Mouse (Mus musculus) fibroblast of lung, adult 2 months (primary cell): ENCODE data around the gene Pitpnb.

Experiments used
- DNase-seq: peaks from one replicate; pipeline ENCODE4 v3.0.0-alpha.2; 2011; ENCODE audit warnings: low read depth

Gene Pitpnb

GRCm38 (mm10) chr5:111344721-111345400 is 14.3 kb downstream of the Pitpnb start:
- DNase-seq = no peak

- DNase-seq = no peak
Observed at GRCm38 (mm10) chr5:111356811-111357617, 26.5 kb downstream of the Pitpnb start.

DNA sequence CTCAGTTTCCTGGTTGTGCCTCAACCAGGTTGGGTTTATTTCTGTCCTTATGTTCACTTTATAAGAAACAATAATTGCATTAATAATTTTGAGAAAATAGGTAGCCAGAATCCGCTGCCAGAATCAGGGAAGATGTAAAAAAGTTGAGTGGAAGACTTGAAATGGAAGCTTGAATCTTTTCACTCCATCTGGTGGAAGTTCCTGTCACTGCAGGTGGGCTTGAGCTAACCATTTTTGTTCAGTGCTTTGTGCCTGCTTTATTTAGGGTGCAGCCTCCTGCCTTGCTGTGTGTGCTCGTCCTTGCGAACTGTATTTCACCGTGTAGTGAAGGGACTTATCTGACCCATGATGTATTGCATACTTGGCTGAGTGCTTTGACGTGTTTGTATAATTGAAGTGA is 30.0 kb downstream of the Pitpnb start:
- no peak for DNase-seq

- no peak for DNase-seq
Observed at GRCm38 (mm10) chr5:111361058-111361457, 30.5 kb downstream of the Pitpnb start.

GRCm38 (mm10) chr5:111361846-111362245 is 31.3 kb downstream of the Pitpnb start:
- no peak for DNase-seq

DNA sequence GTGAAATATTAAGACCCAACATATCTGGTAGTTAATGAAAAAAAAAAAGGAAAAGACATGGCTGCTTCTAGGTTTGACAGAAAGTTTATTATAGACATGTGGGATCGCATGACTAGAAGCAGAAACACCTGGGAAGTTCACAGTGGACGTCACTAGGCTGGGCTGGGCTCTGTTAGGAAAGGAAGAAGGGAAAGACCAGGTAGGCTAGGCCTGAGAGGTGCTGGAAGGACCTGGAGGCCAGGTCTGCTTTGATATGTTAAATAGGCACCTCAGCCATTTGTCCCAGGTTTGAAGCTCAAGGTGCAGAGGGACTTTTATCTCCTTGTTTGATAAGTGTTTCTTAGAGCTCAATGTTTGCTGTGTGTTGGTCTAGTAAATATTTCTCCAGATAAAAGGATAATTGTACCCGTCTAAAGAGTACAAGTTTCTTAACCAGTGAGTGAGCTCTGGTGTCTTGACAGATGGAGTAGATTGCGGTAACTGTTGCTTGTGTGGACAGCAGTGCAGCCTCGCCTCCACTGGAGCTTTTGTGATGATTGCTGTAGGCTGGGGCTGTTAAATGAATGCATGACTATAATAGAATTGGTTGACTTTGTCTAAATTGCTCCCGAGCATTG is 33.0 kb downstream of the Pitpnb start:
- DNase-seq = no peak

DNA sequence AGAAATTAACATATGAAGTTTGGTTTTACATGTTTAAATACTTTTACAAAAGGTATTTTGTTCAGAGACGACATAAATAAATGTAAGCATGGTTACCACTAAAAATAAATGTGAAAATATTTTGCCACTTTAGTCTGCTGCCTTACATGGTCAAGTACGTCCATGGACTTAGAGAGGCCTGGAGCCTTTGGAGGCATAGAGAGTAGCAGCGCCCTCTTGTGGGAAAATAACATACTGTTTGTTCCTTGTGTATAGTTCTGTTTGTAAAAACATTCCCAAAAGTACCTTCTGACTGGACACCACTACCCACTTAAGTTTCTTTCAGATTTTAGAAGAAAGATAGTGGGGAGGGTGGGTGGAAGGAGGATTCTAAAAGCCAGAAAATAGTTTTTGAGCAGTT is 34.0 kb downstream of the Pitpnb start:
- peak; percentile 46 for DNase-seq

DNA sequence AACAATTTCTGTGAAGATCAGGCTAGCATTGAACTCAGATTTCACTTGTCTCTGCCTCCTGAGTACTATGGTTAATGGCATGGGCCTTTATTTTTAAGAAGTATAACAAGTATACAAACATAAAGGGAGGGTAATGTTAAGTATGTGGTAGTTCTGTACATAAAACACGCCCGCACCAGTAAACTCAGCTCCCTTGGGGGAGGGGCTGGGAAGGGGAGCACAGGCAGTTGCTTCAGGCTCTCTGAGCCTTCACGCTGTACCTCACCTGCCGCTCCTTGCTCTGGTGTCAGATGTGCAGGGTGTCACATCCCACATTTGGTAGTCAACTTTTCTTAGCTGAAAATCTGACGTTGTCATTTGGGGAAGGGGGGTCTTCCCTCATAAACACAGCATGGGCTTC is 35.6 kb downstream of the Pitpnb start:
- DNase-seq = no peak

DNA sequence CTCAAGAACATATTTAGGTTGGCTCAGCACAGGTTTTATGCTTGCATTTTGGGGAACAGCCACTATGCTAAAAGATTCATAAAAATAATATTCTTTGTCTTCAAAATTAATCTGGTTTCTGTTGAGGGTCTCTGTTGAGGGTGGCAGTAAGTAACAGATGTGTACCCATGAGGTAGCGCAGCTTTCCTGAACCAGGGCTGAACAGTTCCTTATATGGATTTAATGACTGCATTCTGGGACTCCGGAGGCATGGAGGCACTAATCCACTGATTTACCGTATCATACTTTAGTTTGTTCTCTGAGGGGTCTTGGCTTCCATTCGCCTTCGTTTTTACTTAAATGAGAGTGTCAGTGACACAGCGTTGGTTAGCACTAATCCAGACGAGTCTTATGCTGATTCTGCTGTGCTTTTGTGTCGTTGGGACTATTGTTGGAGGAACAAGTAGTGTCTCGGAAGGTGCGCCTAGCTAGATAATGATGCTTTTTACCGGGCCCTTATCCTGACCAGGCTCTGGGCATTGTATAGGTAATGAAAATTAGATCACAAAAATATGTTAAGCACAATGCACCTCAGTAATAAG is 37.5 kb downstream of the Pitpnb start:
- no peak for DNase-seq

DNA sequence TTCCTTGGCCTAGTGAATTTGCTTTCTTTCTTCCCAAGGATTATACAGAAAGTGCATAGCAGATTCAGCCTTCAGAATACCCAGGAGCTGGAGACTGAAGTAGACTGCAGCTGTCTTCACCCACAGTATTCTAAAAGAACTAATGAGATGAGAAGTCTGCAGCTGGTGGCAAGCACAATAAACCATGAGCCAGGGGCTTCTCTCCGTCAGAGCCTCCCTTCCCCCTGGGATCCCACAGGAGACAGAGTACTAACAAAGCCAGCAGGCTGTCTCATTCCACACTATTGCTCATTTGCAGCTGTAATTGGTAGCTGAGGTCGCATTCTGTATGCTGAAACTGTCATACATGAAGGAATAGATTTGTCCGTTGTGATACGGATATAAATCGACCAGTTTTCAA is 38.0 kb downstream of the Pitpnb start:
- no peak for DNase-seq

DNA sequence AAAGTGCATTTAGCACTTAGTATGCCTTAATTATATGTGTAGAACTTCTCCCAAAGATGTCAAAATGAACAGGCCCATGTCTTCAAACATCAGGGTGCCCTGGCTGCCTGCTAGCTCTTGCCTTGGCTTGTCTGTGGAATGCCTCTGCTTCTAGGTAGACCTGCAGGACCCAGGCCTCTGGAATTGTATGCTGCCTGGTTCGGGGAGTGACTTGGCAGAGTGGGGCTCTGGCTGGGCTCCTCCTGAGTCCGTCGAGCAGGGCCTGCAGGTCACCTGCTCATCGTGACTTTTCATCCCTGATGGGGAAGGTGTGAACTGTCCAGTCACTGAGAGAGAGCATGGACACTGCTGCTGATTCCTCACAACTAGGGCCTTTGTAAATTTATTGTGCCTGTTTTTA is 45.1 kb downstream of the Pitpnb start:
- no peak for DNase-seq

DNA sequence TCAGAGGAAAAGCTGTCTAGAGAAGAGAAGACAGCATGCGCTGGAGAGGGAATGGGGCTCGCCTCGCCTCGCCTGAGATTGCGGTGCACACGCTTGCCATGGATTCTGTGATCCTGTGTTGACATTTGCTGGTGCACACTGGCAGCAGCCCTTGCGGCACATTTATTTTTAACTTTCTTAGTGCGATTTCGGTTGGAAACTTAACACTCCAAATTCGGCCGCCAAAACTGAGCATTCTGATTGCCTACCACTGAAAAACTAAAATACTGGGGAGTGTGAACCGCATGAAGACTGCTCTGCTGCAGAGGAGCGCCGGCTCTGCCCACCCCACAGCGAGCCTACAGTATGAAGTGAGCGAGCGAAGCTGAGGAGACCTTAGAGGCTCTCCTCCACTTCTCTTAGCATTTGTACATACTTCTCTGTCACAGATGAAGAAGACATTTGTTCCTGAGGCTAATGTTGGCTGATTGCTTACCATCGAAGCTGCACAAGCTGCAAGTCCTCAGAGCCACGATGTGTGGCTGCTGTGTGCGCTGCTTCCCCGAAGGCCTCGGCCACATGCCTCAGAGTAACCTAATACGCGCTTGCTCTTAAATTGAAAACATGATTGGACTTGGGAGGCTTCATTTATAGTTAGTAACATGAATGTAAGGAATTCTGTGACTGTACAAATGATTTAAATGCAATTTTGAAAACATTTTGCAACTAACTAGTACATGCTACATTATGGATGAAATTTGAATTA is 45.9 kb downstream of the Pitpnb start:
- no peak for DNase-seq

DNA sequence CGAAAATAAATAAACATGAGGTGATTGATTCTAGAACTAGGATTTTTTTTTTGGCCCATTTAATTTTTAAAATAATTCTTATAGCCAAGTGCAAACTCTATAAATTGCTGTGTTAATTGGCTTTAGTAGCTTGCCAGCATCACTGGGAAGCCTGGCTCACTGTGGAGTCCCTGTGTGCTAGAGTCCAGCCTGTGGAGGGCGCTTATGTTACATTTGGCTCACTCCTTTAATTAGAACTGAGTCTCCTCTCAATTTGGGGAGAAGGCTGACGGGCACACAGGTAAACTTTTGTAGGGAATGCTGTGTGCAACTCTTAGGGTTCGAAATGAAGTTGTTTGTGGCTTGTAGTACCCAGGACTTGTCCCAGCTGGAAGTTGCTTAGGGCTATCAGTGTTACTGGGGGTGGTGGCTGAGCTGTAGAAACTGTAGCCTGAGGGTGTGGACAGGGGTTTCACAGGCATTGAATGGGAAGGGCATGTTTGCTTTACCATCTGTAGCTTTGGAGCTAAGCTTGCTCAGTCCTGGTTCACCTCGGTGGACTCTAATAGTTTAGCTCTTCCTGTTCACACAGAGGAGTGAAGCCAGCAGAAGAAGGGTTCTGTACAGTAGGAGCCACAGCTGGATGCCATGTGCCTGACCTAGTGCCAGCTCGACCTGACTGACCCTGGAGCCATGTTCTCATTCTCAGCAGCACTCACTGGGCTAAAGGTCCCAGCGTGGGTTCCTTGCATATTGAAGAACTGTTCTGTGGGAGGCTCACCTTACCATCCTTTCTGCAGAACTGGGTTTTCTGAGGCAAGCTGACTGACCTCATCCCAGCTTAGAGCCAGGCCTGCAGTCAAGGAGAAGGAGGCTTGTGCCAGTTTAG is 47.8 kb downstream of the Pitpnb start:
- peak; percentile 77 for DNase-seq

- peak; percentile 46 for DNase-seq
Observed at GRCm38 (mm10) chr5:111383335-111383734, 52.8 kb downstream of the Pitpnb start.

GRCm38 (mm10) chr5:111390911-111391310 is 60.3 kb downstream of the Pitpnb start:
- no peak for DNase-seq

- no peak for DNase-seq
Observed at GRCm38 (mm10) chr5:111391485-111391884, 60.9 kb downstream of the Pitpnb start.

- DNase-seq = no peak
Observed at GRCm38 (mm10) chr5:111393346-111394197, 63.0 kb downstream of the Pitpnb start.

DNA sequence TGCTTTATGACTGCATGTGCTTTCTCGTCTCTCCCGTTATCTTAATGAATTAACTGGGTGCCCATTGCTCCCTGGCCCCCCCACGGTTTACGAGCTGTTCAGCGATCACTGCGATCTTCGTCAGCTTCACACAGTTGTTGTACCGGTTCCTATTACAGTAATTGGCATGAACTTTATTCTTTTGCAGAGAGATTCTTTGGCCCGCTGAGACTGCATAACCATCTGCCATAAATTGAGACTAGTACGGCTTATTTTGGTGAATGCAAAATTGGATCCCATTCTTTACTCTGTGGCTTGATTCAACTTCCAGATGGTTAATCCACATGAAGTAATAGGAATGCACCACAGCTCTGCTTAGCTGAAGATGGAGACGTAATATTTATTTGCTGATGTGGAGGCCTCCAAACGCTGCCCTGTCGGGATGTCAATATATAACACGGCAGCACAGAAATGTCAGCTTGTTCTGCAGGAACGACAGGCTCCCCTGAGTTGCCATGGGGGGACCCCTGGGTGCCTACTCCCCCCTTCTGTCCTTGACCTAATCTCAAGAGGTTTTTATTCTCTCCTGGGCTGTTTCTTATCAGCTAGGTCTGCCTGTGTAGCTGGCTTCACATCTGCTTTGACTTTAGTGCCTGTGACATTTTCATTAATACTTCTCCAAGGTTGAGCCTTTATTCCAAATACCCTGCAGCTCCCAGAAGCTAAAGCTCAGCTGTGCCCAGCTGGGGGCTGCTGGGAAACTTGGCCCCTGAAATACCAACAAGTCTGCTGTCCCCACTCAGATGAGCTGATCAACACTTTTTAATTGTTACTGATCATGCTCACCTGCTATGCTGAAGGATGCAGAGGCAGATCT is 63.9 kb downstream of the Pitpnb start:
- no peak for DNase-seq

- DNase-seq = no peak
Observed at GRCm38 (mm10) chr5:111395771-111396170, 65.2 kb downstream of the Pitpnb start.
